Mouse (Mus musculus) heart, postnatal 10 days (tissue): Measurements from ENCODE around the gene Irf2. TPM values are rescaled to one million over a fixed set of nuclear protein-coding genes. Genes with fewer than 3 reads are reported as not detected.

Experiments
- DNase-seq, 2 experiments: peaks; one replicate each; pipeline ENCODE4 v3.0.0; 2021
- intact Hi-C: fragments of 180-260 bp; cut with DNase I; formaldehyde crosslinking; loops from one replicate; pipeline ENCODE4 v1.15.1; 2025
- total RNA-seq, 2 experiments: library from RNA; stranded (reverse); gene quantifications; 2 replicates each; pipeline ENCODE4 v1.2.3; 2021

The Irf2 gene
- total RNA-seq, 2 experiments from 2014 or later = 38.2 to 47.6 TPM

DNA sequence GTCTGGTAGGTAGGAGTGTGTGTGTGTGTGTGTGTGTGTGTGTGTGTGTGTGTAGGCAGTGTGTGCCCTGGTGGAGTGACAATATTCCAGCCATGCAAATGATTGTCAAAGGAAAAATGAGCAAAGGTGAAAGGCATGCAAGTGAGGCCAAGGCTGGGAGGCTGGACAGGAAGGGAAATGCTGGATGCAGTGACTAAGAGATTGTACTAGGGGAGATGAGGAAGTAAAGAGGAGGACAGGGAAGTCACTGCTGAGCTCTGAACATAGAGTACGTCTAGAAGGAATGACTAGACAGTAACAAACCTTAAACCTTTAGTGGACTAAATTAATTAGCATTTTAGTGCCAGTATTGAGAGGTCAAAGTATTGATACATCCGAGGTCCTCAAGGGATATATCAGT is 53.1 kb downstream of the Irf2 start:
- no peak for DNase-seq
- intact Hi-C loops = no loop called here

DNA sequence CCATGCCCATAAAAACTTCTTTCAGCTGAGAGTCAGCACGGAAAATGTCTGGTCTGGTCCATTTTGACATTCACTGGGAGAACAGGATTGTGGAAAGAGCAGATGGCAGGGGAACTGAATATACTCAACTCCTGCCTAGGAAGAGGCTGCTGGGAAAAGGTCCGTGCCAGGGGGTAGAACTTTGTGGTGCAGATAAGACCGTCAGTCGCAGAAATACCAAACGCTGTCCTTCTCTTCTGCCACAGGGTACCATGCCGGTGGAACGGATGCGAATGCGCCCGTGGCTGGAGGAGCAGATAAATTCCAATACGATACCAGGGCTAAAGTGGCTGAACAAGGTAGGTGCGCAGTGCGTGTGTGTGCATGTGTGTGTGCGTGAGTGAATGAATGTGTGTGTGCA is 53.7 kb downstream of the Irf2 start:
- intact Hi-C loops = no loop called here
- no peak for DNase-seq

DNA sequence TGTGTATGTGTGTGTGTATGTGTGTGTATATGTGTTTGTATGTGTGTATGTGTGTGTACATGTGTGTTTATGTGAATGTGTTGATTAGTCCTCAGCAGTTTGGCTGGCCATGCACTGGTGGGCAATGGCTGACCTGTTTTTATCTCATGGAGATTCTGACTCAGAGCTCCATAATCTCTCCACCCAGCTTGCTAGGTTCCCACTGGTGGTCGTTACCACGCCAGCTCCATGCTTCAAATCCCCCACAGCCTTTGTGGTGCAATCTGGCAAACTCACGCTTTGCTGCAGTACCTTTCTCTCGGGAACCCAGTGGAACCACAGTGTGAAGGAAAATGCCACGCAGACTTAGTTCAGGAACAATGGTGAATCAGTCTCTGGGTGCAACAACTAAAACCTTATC is 54.8 kb downstream of the Irf2 start:
- intact Hi-C loops = no loop called here
- DNase-seq = no peak

DNA sequence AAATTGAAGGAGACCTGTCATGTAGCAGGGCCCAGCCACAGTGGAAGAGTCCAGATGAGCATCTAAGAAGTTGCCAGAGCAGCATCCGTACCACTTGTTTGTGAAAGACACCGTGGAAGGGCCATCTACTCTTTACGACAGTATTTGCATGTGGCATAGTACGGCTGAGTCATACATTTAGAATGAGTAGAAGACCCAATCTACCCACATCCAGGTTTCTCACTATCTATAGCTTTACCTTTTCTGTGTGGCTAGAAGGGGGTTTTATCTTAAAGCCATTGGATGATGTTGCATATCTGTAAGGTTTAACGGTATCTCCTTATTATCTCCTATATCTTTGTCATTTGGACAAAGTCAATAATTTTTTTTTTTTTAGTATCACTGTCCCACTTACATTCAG is 59.7 kb downstream of the Irf2 start:
- intact Hi-C loops = no loop called here
- no peak for DNase-seq

DNA sequence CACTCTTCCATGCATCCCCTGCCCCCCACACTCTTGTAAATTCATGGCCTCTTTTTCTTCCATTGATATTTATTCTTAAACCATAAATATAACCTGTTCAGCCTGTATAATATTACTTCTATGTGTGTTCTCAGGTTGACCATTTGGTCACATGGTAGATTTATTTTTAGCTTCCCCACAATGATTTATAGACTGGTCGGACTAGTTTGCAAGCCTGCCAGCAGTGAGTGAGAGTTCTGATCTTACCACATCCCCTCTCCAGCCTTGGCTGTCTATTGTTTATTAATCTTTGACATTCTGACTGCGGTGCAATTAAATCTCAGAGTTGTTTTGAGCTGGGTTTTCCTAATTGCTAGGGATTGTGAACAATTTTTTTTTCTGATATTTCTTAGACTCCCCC is 60.2 kb downstream of the Irf2 start:
- intact Hi-C loops = no loop called here
- DNase-seq = no peak

DNA sequence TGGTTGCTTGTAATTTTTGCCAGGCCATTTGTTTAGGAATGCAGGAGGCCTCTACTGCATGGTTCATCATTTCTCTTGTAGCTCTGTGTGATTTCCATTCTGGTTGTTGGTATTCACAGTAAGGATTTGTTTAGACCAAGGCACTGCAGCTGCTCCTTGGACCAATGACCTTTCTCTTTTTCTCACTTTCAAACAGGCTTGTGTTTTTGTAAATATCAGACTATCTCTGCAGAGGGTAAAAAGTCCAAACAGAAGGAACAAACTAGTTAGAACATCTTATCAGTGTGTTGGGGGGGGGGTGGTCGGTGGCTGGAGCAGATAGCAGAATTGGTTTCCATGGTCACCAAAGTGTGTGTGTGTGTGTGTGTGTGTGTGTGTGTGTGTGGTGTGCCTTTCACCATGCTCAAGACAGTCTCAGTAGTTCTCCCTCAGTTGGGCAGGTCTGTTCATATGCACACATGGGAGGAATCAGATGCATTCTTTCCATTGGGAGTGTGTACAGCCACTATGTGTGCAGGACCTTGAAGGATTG is 61.7 kb downstream of the Irf2 start:
- DNase-seq = no peak
- intact Hi-C loops = no loop called here

DNA sequence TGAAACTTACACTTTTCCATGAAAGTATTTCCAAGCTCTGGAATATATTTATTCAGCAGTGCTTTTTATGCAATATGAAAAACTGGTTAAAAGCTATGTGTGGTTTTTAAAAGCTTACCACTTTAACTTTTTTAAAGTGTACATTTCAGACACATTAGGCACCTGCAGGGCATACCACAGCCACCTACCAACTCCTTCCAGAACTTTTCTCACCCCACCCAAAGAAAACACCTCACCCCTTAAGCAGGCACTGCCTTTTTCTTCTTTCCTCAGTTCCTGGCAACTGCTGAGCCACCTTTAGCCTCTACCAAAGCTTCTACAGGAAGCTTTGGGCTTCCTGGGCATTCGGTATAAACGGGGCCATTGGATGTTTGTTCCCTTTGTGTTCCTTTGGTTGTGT is 62.5 kb downstream of the Irf2 start:
- DNase-seq = no peak
- intact Hi-C loops = no loop called here

DNA sequence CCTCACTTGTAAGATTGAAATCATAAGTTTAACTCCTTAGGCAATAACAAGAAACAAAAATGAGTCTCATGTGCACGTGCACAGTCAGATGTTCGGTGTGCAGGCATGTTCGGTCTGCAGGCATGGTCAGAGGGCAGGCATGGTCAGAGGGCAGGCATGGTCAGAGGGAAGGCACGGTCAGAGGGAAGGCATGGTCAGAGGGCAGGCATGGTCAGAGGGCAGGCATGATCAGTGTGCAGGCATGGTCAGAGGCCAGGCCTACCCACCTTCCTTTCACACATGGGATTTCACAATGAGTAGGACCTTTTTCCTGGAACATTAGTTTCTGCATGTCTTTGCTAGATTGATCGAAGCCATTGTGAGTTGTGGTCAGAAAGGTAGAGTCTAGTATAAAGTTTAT is 65.2 kb downstream of the Irf2 start:
- DNase-seq = no peak

DNA sequence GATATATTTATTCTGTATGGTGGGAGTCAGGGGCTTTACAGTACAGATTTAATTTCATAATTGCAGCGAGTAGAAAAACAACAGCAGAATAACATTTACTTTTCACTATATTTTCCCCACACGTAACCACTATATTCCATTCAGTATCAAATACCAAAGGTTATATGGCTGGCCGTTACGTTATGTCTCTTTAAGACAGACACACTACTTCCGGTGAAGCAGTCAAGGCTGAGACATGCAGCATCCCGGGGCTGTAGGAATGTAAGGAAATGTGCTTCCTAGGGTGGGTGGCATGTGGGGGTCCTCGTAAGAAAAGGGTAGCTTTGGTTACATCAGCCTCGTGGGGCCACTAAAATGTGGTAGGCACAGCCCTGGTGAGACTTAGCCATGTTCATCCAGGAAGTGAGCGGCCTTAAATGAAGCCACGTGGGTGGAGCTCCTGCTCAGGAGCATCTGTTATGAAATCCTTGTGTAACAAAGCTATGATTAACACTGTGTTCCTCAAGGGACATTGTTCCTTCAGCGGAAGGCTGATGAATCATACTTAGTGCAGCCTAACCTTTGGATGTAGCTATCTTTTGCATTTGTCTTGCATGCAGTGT is 71.6 kb downstream of the Irf2 start:
- intact Hi-C loops = no loop called here
- DNase-seq = peak; percentile 32 to 38

More for the DNA sequence above, 65.2 kb downstream of the Irf2 start:
- intact Hi-C loops = no loop called here

DNA sequence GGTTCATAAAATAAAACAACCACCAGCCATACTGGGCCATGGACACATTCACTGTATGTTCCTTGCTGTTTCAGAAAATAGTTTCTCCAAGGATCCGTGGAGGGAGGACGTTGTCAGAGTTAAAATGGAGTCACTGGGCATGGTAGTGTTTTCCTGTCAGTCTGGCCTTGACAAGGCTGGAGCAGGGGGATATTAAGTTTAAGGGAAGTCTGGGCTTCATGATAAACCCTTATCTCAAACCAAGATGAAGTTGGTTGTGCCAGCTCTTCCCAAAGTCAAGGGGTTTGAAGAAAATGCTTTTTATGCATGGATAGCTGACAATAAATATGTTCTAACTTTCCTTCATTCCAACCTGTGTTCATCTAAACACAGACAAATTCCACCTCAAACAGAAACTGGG is 72.4 kb downstream of the Irf2 start:
- DNase-seq = no peak
- intact Hi-C loops = loop anchor here (2.0 kb wide), 1 partner anchor 31 kb away; no protein-coding TSS in a partner anchor

DNA sequence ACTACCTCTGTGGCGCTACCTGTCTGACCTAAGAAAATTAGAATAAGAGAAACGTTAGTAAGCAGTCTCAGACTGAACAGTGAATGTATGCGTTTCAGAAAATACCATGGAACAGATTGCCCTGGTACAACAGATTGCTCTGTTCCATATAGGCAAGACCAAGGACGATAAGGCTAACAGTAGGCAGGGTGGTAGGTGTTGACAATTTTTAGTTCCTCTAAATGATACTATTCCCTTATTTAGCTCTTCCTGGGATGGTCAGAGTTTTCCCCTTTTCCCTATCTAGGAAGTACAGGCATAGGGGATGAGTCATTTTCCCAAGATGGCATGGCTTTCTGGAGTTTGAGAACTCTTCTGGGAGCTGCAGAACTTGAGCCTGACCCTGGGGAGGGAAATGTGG is 73.4 kb downstream of the Irf2 start:
- no peak for DNase-seq
- intact Hi-C loops = loop anchor here (2.0 kb wide), 1 partner anchor 30 kb away; no protein-coding TSS in a partner anchor

DNA sequence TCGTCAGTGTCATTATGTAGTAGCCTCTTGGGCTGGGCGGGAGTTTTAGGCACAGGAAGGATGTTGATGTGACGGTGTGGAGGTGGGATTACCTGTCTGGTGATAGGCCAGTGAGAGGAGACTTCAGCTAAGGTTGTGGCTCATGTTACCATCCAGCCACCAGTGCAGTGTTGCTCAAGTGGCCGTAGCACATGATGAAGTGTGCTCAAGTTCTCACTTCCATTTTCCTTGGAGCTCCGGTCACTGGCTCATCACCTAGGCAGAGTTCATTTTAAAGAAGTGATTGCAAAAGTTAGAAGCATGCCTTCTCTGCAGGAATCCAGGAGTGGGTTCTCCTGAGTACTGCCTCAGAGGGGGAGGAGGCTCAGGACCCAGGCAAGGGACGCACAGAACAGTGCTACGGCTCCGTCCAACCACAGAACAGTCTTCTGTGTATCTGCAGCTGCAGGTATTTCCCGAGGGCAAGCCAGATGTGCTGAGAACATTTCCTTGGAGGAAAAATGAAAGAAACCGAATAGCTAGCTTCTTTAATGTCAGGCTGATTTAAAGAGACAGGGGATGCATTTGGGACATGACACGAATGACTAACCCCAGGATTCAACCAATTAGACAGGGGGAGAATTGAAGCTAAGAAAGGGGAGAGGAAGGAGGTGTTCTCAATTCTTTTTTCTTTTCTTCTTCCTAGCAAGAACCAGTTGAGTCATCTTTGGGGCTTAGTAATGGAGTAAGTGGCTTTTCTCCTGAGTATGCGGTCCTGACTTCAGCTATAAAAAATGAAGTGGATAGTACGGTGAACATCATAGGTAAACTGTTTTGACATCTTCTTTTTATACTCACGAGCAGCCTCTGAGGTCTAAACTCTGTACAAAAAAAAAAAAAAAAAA is 78.8 kb downstream of the Irf2 start:
- no peak for DNase-seq
- intact Hi-C loops = no loop called here

DNA sequence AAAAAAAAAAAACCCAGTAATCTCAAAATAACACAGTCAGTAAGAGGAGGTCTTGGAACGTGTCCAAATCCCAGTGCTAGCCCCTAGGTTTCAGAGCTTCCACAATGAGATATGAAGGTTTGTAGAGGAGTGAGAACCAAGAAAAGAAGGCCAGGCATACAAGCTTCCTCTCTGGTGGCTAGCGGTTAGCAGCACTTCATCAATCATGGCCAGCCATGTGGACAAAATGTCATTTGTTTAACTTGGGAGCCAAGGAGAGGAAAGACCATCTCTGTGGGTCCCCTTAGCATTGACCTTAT is 79.4 kb downstream of the Irf2 start:
- intact Hi-C loops = no loop called here
- no peak for DNase-seq

DNA sequence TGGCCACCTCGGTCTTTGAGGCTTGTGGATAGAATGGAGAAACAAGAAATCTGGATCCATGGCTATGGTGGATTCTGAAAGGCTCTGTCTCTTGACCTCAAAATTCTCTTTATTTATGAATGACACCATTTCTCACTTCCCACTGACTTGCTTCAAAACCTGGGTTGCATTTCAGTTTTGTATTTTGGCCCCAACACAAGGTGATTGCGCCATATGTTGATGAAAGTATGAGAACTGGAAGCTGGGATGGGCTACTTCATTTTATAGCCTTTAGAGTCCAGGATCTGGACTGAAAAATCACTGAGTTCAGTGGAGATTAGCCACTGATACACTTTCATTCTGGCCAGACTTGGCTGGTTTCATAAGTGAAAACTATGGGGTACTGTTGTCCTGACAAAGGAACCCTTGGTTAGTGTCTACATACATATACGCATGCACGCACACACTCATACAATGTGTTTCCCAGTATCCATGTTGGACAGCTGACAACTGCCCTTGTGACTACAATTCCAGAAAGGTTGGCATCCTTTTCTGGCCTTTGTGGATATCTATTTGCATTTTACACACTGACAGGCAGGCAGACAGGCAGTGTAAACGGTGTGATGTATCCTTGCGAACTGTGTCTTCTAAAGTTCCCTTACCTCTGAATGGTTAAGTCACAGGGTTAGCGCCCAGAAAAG is 89.3 kb downstream of the Irf2 start:
- intact Hi-C loops = no loop called here
- peak in 1 of 2 experiments; percentile 26 for DNase-seq

DNA sequence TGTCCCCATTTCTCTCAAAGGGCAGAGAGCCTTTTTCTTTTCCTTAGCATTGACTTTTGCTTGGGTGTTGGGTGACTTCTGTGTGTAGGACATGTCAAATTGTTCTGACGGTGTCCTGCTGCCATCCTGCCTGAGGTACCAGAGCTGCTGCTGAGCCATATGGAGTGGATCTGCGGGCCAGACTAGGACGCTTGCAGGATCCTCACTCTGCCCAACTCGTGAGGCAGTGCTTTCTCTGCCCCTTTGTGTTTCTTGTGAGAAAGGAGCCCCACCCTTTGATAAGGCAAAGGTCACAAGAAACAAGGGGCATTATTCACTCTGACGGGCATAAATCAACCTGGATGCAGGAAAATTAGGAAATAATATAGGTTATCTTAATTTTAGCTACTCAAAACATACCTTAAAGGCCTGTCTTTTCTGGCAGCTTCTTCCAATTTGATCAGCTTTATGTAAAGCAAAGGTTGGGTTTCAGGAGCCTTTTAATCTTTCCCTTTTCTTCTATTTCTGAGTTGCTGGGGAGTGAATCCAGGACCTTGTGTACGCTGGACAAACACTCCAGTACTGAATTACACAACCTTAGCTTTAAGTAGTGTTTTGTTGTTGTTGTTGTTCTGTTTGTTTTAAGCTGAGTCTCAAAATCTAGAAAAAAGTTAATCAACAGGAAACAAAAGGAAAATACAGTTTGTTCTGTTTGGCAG is 90.0 kb downstream of the Irf2 start:
- no peak for DNase-seq
- intact Hi-C loops = no loop called here

DNA sequence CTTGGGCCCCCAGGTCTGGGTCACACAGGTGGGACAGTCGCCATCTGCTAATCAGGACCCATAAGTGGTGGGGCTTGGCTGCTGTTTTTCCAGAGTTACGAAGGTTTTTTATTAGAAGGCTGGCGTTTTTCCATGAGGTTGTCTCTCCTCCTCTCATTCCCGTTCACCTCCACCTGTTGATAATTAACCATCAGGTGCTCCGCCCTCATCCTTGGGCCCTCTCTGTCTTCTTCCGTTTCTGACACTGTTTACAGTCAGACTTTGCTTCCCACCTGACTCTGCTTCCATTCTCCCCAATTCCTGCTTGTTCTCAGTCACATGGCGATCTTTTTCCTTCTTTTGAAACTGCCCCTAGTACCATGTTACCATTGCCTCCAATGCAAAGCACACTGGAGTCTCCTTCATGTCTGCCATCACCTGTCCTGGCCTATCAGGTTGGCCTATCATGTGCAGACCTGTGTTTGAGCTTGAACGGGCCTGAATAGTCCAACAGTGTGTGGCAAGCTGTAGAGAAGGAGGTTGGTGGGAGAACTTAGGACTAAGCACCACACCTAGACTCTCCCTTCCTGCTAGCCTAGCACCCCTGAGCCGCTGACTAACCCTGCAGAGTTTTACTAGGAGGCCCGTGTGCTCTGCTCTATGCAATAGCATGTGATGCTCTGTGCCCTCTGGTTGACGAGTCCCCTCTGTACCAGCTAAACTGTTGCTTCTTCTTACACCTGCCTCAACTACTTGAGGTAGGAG is 90.8 kb downstream of the Irf2 start:
- intact Hi-C loops = no loop called here
- no peak for DNase-seq

DNA sequence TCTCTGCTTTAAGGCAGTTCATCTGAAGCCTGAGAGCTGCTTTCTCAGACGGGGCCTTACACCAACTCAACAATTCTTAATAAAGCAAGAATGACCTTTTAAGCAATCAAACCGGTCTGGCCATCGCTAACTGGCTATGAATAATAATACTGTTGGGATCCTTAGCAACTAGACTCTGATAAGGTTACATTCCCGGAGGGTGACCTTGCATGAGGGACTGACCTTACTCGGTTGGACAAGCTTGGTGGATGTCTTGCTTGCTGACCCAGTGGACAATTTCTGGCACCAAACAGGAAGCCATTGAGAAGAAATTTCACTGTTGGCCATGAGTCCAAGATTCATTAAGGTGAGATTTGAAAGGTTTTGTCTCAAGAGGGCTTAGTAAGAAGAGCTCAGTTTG is 92.4 kb downstream of the Irf2 start:
- intact Hi-C loops = no loop called here
- DNase-seq = peak in 1 of 2 experiments; percentile 39

DNA sequence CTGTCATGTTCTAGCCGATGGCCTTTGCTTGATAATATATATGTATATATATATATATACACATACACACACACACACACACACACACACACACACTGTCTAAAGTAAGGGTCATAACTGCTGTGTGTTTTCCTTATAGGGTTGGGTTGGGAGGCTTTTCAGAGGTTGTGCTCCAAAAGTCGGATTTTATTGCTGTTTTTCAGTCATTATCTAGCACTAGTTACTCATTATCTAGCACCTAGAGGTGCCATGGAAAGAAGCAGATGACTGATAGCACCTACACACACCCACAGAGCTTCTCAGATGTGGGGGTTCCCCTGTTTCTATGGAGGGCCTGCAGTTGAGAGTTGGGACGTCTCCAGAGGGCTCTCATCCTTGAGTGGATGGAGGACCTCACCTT is 92.9 kb downstream of the Irf2 start:
- DNase-seq = no peak
- intact Hi-C loops = no loop called here

DNA sequence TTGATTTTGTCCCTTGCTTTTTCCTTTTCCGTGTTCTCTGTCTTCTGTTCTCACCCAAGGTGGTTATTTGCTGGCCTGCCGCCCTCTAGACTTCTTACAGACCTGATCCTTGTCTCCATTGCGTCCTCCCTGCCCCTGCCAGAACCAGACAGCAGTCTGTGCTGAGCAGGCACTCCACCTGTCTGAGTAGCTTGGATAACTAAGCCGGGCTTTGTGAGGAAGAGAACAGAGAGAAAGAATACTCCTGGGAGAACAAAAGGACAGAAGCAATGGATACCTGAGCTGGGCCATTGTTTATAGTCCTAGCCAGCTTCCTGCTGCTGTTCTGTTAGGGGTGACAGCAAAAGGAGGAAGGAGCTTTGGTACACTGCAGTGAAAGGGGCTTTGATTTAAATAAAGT is 94.2 kb downstream of the Irf2 start:
- no peak for DNase-seq
- intact Hi-C loops = no loop called here

DNA sequence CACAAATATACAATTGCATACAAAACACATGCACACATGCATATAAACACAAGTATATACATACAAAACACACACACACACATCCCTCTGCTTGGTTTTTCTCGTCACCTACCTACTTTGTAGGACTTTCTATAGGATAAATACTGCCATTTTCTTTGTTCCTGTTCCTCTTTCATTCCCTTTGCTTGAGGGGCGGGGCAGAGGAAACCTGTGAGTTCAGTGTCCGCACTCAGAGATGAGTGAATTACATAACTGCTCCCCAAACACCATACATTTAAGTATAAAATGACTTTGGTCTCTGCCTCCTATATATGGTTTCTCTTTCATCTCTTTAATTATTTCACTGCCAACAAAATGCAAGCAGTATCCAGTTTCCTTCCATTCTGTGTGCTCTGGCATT is 94.9 kb downstream of the Irf2 start:
- DNase-seq = no peak
- intact Hi-C loops = no loop called here
